Mouse (Mus musculus): Measurements from ENCODE around the gene Tekt3.

DNA sequence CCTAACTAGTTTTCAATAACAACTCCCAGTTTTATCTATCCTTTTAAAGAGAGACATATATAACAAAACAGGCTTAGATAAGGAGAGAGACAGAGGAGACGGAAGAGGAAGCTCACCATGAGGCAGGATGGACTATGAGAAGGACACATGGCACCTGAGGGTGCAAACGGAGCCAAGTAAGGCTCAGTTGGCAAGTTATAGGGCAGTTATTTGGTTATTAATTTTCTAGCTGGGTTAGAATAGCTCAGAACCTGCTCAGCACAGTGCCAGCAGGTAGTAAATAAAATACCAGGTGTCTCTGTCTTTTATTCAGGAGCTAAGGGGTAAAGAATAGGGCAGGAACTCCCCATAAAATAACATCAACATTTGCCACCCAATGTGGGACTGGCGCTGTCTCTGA is 36.6 kb downstream of the Tekt3 start:
- no peak for TF ChIP-seq GATA1 (IDR thresholded peaks at IDR 0.05; ENCODE audit: borderline replicate concordance, low read length)
- no peak for TF ChIP-seq CTCF (IDR thresholded peaks at IDR 0.05; ENCODE audit: low read depth, low read length)
- no peak for TF ChIP-seq POLR2AphosphoS5 (IDR thresholded peaks at IDR 0.05; ENCODE audit: insufficient replicate concordance, low read depth, low read length)

Data from G1E (cell line).